Mouse (Mus musculus) liver, postnatal 0 days (tissue): ENCODE measurements at regions not wholly inside any gene's neighbourhood (a gene's known extent, or its start where the extent isn't known, plus 50 kb on each side); places are given as distances from the start of the nearest gene placed in this dataset.

Source experiments
- CTCF ChIP-seq: sonication (generic); IDR thresholded peaks from 2 replicates; pipeline ENCODE4 v1.5.1; 2016; ENCODE audit warnings: antibody characterized with exemption, low read depth
- EP300 ChIP-seq: IDR thresholded peaks from 2 replicates; pipeline ENCODE4 v1.6.1; 2016; ENCODE audit warnings: antibody characterized with exemption, low read depth, mild to moderate bottlenecking

- TF ChIP-seq CTCF (no peak), EP300 (no peak)
Measured at GRCm38 (mm10) chr12:109528263-109528545, 71.9 kb downstream of the Rtl1 start.
